In genomic region chr6:17282159-17282558, GRCm38 (mm10) we compare ENCODE assay signal across 8 mouse cellular contexts. TPM values are rescaled to one million over a fixed set of nuclear protein-coding genes. Genes with fewer than 3 reads are reported as not detected.
DNase-seq lines count a peak whose midpoint lies in the region; ATAC-seq lines count a peak whose summit lies in the region.

No protein-coding gene starts in this region.

- ATAC-seq in activated CD4-positive, CD25-positive, alpha-beta regulatory T cell, adult 4 months, result peak; percentile 55

- H3K36me3 ChIP-seq in macrophage (ENCODE audit: inconsistent target), result no peaks in the 10 kb centered on the region

- peak; percentile 4 for DNase-seq in cerebellum, adult 9-11 months
- no peak for DNase-seq in cerebellum, postnatal 4 days (ENCODE audit: low spot score in 2 of 2)
- DNase-seq in heart, postnatal 10 days, result peak; percentile 39 to 45
- peak; percentile 39 for DNase-seq in kidney, postnatal 14 days
- no peak for DNase-seq in cerebellum, postnatal 14 days
- DNase-seq in right cerebral cortex, postnatal 10 days (ENCODE audit: low spot score in 2 of 2), result no peak

- H3K79me2 ChIP-seq in macrophage (ENCODE audit: inconsistent target), result peaks cover 17% of the 10 kb centered on the region

- intact Hi-C loops in heart, postnatal 10 days (cut with DNase I), result loop anchor here (2.0 kb wide), 1 partner anchor 83 kb away; no protein-coding TSS in a partner anchor

- H3K4me3 ChIP-seq in macrophage (ENCODE audit: inconsistent target), result peak overlapping the region; percentile 68

- peak overlapping the region; percentile 80 for H3K27ac ChIP-seq in macrophage

- 14% methylated on average over 5 of the region's 5 CpGs for WGBS in macrophage (ENCODE audit: missing documents)

RNA-seq across cellular contexts. Expression of gene Cav2, which starts 1.2 kb away (rescaled TPM):
- polyA plus RNA-seq in activated CD4-positive, CD25-positive, alpha-beta regulatory T cell, adult 4 months (2017; shearing (Covaris generic)), result 1 to 10 TPM in 1 of 2 experiments, under 1 TPM in 1; 0.94 to 1.9 TPM
- 10 to 100 TPM; 70.9 to 79.4 TPM for total RNA-seq in heart, postnatal 10 days (2021)
- 10 to 100 TPM in 7 of 26 experiments, 1 to 10 TPM in 18, not detected in 1; 1.3 to 40.5 (median 7.0) TPM for total RNA-seq in macrophage (2018; cell fraction: chromatin; rRNA removed)
- 10 to 100 TPM; 14.1 to 31.0 (median 24.0) TPM for total RNA-seq in macrophage (2018; cell fraction: cytosol; rRNA removed)
- total RNA-seq in macrophage (2018; cell fraction: nucleus; rRNA removed), result 10 to 100 TPM in 16 of 26 experiments, 1 to 10 TPM in 10; 2.8 to 27.0 (median 11.8) TPM
- polyA plus RNA-seq in macrophage (2018), result 15.1 to 55.7 TPM (median 24.4 TPM) in 3 replicates

RNA-seq across cellular contexts. Expression of gene Cav1, which starts 24.0 kb away (rescaled TPM):
- polyA plus RNA-seq in activated CD4-positive, CD25-positive, alpha-beta regulatory T cell, adult 4 months (2017; shearing (Covaris generic)), result not detected
- 100 to 1,000 TPM; 562 to 563 TPM for total RNA-seq in heart, postnatal 10 days (2021)
- total RNA-seq in macrophage (2018; cell fraction: chromatin; rRNA removed), result 10 to 100 TPM in 6 of 26 experiments, 1 to 10 TPM in 6, not detected in 14; 1.1 to 60.3 (median 11.5) TPM
- total RNA-seq in macrophage (2018; cell fraction: cytosol; rRNA removed), result 10 to 100 TPM in 2 of 26 experiments, 1 to 10 TPM in 4, under 1 TPM in 18, not detected in 2; 0.03 to 26.7 (median 0.22) TPM
- total RNA-seq in macrophage (2018; cell fraction: nucleus; rRNA removed), result 10 to 100 TPM in 4 of 26 experiments, 1 to 10 TPM in 6, under 1 TPM in 4, not detected in 12; 0.18 to 25.7 (median 3.3) TPM
- 0.07 to 0.72 TPM (median 0.21 TPM) in 3 replicates for polyA plus RNA-seq in macrophage (2018)

Comparison
In these comparisons a context has a peak if more than half of its experiments do, and no peak if none do; other contexts are left out.
1. DNase-seq: peak in cerebellum, adult 9-11 months (single experiment), heart, postnatal 10 days (2 of 2) and kidney, postnatal 14 days (single experiment); none in cerebellum, postnatal 4 days (0 of 2), cerebellum, postnatal 14 days (0 of 2) and right cerebral cortex, postnatal 10 days (0 of 2).